Mouse (Mus musculus): Measurements from ENCODE around the gene Cldn19. TPM values are rescaled to one million over a fixed set of nuclear protein-coding genes. Genes with fewer than 3 reads are reported as not detected.

Cldn19 gene
- total and polyA plus RNA-seq, 2 experiments, result not detected

DNA sequence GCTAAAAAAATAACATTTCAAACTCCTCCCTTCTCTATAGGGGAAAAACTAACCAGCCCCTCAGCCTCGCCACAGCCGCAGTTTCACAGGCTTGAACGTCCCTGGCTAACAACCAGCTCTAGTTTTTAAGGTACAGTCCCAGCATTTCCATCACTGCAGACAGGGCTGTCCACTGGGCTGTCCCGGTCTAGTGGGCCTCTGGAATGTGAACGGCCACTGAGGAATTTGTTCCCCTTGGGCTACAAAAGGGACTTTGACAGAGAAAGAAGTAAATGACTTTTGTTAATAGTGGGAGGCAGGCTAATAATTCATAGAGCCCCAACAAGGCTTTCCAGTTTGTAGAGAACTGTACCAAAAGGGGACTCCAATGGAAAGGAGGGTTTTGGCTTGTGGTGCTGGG is 50.2 kb downstream of the Cldn19 start:
- WGBS, result 94% methylated on average over 5 of the region's 5 CpGs
- H3K4me3 ChIP-seq (ENCODE audit: insufficient read depth, low read depth, low read length), result no peak overlapping the region
- no peaks in the 10 kb centered on the region for H3K4me1 ChIP-seq (ENCODE audit: control insufficient read depth, insufficient read depth, low read length)
- no peak overlapping the region for H3K9ac ChIP-seq (ENCODE audit: low read depth, low read length)
- TF ChIP-seq CTCF (IDR thresholded peaks at IDR 0.05; ENCODE audit: low read depth, low read length) (no peak), POLR2A (IDR thresholded peaks at IDR 0.05; ENCODE audit: extremely low read depth, insufficient read depth, low read length) (no peak)
- no peak overlapping the region for H3K27ac ChIP-seq (replicated peaks; ENCODE audit: insufficient read depth, low read depth, low read length)
- H3K27me3 ChIP-seq (ENCODE audit: control insufficient read depth, insufficient read depth, low read length), result no peaks in the 10 kb centered on the region
- DNase-seq (ENCODE audit: extremely low read depth, low read depth, low spot score), result no peak
- H3K79me2 ChIP-seq (ENCODE audit: control insufficient read depth, insufficient read depth, low read length), result no peaks in the 10 kb centered on the region
- H3K36me3 ChIP-seq (ENCODE audit: control insufficient read depth, insufficient read depth, low read length), result no peaks in the 10 kb centered on the region

Other genes with a start within 250 kb of the Cldn19 start
- gene Slc2a1, start 146.7 kb upstream of the Cldn19 start, total RNA-seq (2014; rRNA removed), result 6.9 and 7.3 TPM in 2 replicates
- gene Slc2a1, start 146.7 kb upstream of the Cldn19 start, polyA plus RNA-seq (2012; rRNA removed), result 11.1 and 17.7 TPM in 2 replicates
- gene Zfp691, start 81.2 kb upstream of the Cldn19 start, total RNA-seq (2014; rRNA removed), result 3.7 and 4.5 TPM in 2 replicates
- gene Zfp691, start 81.2 kb upstream of the Cldn19 start, polyA plus RNA-seq (2012; rRNA removed), result 9.7 and 13.0 TPM in 2 replicates
- 0.09 TPM in 1 of 2 replicates, not detected in the other for gene Ermap, start 65.4 kb upstream of the Cldn19 start, total RNA-seq (2014; rRNA removed)
- 0.02 TPM in 1 of 2 replicates, not detected in the other for gene Ermap, start 65.4 kb upstream of the Cldn19 start, polyA plus RNA-seq (2012; rRNA removed)
- gene Svbp, start 60.1 kb upstream of the Cldn19 start, total RNA-seq (2014; rRNA removed), result 9.1 and 10.0 TPM in 2 replicates
- gene Svbp, start 60.1 kb upstream of the Cldn19 start, polyA plus RNA-seq (2012; rRNA removed), result 11.9 and 14.8 TPM in 2 replicates
- 0.09 TPM in 1 of 2 replicates, not detected in the other for gene Tmem269, start 37.2 kb upstream of the Cldn19 start, total RNA-seq (2014; rRNA removed)
- gene Tmem269, start 37.2 kb upstream of the Cldn19 start, polyA plus RNA-seq (2012; rRNA removed), result 0.06 TPM in 1 of 2 replicates, not detected in the other
- 23.6 and 25.2 TPM in 2 replicates for gene AU022252, start 22.7 kb upstream of the Cldn19 start, total RNA-seq (2014; rRNA removed)
- 16.6 and 23.3 TPM in 2 replicates for gene AU022252, start 22.7 kb upstream of the Cldn19 start, polyA plus RNA-seq (2012; rRNA removed)
- gene P3h1, start 22.5 kb upstream of the Cldn19 start, total RNA-seq (2014; rRNA removed), result 6.7 and 8.8 TPM in 2 replicates
- gene P3h1, start 22.5 kb upstream of the Cldn19 start, polyA plus RNA-seq (2012; rRNA removed), result 14.5 and 20.3 TPM in 2 replicates
- 177 and 189 TPM in 2 replicates for gene Ybx1, start 39.2 kb downstream of the Cldn19 start, total RNA-seq (2014; rRNA removed)
- gene Ybx1, start 39.2 kb downstream of the Cldn19 start, polyA plus RNA-seq (2012; rRNA removed), result 64.3 and 70.8 TPM in 2 replicates
- 12.2 and 15.4 TPM in 2 replicates for gene Ppih, start 65.1 kb downstream of the Cldn19 start, total RNA-seq (2014; rRNA removed)
- 4.1 and 5.0 TPM in 2 replicates for gene Ppih, start 65.1 kb downstream of the Cldn19 start, polyA plus RNA-seq (2012; rRNA removed)
- 5.4 and 5.9 TPM in 2 replicates for gene Ccdc30, start 160.1 kb downstream of the Cldn19 start, total RNA-seq (2014; rRNA removed)
- gene Ccdc30, start 160.1 kb downstream of the Cldn19 start, polyA plus RNA-seq (2012; rRNA removed), result 1.8 and 3.0 TPM in 2 replicates
- 17.8 and 19.9 TPM in 2 replicates for gene Ppcs, start 167.0 kb downstream of the Cldn19 start, total RNA-seq (2014; rRNA removed)
- gene Ppcs, start 167.0 kb downstream of the Cldn19 start, polyA plus RNA-seq (2012; rRNA removed), result 26.4 and 26.8 TPM in 2 replicates
- gene Zmynd12, start 167.4 kb downstream of the Cldn19 start, total RNA-seq (2014; rRNA removed), result 0.20 and 0.28 TPM in 2 replicates
- gene Zmynd12, start 167.4 kb downstream of the Cldn19 start, polyA plus RNA-seq (2012; rRNA removed), result 0.10 and 0.15 TPM in 2 replicates
- gene Rimkla, start 237.2 kb downstream of the Cldn19 start, total RNA-seq (2014; rRNA removed), result not detected in 2 replicates
- gene Rimkla, start 237.2 kb downstream of the Cldn19 start, polyA plus RNA-seq (2012; rRNA removed), result not detected in 2 replicates